Mouse (Mus musculus) kidney, adult 8-10 months (tissue): ENCODE measurements around the gene Pkd1l2.
A peak's percentile ranks its signal among the peaks of the same experiment; 100 is the strongest.

Experiments used
- DNase-seq, 2 experiments: peaks; one replicate each; pipeline ENCODE4 v3.0.0; 2022

The Pkd1l2 gene

GRCm38 (mm10) chr8:117082947-117083559, 804 bp upstream of the Pkd1l2 start:
- DNase-seq, result no peak

DNA sequence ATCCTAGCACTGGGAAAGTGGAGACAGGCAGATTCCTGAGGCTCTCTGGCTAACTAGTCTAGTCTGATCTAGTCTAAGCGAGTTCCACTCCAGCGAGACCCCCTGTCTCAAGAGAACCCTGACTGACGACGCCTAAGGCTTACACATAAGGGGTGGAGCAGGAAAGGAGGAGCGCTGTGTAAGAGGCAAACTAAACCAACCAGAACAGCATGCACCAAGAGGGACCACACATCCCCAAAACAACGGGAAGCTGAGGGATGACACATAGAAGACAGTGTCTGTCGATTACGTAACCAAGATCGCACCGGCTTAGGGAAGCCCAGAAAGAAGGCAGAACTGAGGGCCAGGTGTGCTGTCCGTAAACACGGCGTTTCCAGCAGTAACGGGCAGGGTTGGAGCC, 2.6 kb downstream of the Pkd1l2 start:
- no peak for DNase-seq

GRCm38 (mm10) chr8:117078367-117078926, 3.8 kb downstream of the Pkd1l2 start:
- no peak for DNase-seq

GRCm38 (mm10) chr8:117074350-117075182, 7.7 kb downstream of the Pkd1l2 start:
- DNase-seq, result no peak

GRCm38 (mm10) chr8:117069708-117070107, 12.5 kb downstream of the Pkd1l2 start:
- peak in 1 of 2 experiments; percentile 16 for DNase-seq

- no peak for DNase-seq
These were observed 14.0 kb downstream of the Pkd1l2 start for GRCm38 (mm10) chr8:117068294-117068693.

GRCm38 (mm10) chr8:117067396-117067795, 14.9 kb downstream of the Pkd1l2 start:
- DNase-seq, result no peak

GRCm38 (mm10) chr8:117066955-117067354, 15.3 kb downstream of the Pkd1l2 start:
- DNase-seq, result no peak

DNA sequence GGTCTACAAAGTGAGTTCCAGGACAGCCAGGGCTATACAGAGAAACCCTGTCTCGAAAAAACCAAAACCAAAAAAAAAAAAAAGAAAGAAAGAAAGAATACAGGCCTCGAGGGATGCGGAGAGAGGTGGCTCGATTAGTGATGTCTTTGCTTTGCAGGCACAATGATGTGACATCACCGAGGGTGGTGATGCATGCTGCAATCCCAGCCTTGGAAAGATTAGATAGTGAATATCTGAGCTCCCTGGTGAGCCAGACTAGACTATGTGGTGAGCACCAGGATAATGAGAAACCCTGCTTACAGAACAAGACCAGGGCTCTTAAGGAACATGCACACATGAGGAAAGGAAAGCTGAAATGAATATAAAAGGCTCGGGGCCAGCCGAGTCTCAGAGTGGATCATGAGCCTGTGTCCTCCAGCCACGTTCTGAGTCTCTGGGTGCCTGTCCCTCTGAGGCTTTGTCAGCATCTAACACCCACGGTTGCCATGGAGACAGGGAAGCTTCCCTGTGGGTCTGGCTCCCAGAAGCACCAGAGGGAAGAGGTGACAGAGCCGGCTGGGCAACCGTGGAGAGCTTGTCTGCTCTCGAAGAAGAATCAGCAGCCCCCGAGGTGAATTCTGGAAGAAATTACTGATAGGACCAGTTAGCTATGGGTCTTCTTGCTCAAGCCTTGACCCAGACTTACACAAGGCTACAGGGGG, 20.9 kb downstream of the Pkd1l2 start:
- no peak for DNase-seq

DNA sequence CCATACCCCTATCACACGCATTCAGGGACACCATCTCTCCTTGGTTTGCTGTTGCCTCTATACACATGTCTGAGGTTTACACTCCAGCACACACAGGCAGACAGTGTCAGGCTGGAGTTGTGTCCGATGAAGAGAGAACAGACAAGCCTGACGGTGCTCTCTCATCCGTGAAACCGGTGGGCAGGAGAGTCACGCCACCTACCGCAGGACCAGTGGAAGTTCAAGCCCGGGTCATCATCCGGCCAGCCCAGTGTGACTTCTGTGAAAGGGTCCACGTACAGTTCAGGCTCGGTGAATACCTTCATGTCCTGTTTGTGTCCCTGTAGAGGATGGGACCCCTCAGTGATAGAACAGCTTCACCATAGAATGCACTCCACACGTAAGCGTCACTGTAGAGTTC, 21.9 kb downstream of the Pkd1l2 start:
- DNase-seq, result peak in 1 of 2 experiments; percentile 10

DNA sequence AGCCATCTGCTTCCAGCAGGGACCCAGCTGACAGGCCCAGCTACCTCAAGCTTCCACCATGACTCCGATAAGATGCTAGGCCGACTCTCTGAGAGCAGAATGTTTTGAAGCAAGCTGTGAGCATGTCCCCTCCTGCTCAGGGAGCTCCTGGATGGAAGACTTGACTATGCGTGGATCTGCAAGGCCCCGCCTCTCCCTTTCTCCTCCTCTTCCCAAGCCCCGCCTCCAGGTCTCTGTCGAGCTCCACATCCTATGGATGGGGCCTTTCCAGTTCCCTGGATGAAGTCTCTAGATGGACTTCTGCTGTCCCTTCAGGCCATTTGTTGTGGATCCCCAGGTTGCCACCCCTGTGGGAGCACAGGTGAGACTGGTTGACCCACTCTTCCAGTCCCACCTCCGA, 23.2 kb downstream of the Pkd1l2 start:
- no peak for DNase-seq

DNA sequence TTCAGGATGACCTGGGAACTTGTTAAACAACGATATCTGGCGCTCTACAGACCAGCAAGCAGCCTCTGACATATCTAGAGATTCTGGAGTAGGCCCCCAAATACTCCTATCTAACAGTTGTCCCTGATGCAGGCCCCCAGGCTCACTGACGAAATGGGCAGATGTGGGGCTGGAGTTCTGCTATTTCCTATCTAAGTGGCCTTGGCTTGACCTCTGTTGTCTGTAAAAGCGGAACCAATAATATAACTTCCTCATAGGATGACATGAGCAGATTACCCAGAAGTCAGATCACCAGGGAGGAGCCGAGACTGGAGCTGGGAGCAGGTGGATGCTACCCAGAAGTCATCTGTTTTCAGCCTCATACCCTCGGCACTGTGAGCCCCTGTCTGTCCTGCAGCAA, 27.2 kb downstream of the Pkd1l2 start:
- DNase-seq, result no peak

- DNase-seq, result no peak
These were observed 28.1 kb downstream of the Pkd1l2 start for GRCm38 (mm10) chr8:117054146-117054545.

- DNase-seq, result peak in 1 of 2 experiments; percentile 39
These were observed 28.8 kb downstream of the Pkd1l2 start for GRCm38 (mm10) chr8:117053135-117054079.

DNA sequence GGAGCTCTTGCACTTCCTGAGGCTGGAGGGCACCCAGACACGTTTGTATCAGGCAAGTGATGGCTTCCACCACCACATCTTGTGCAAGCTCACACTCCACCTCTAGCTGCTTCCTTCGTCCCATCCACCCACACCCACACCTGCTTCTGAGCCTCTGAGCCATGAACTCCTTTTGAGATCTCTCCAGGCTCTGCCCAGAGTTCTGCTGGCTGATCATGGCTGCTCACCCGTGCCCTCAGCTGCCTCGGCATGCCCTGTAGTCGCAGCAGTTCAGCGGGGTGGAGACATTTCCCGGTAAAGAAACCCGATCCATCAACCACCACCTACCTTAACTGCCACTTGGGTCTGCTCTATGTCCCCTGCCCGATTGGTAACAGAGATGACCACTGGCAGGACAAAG, 30.9 kb downstream of the Pkd1l2 start:
- DNase-seq, result no peak

GRCm38 (mm10) chr8:117050763-117051162, 31.5 kb downstream of the Pkd1l2 start:
- no peak for DNase-seq

GRCm38 (mm10) chr8:117049444-117049843, 32.8 kb downstream of the Pkd1l2 start:
- DNase-seq, result no peak

GRCm38 (mm10) chr8:117043584-117043983, 38.7 kb downstream of the Pkd1l2 start:
- DNase-seq, result no peak

GRCm38 (mm10) chr8:117039843-117040242, 42.4 kb downstream of the Pkd1l2 start:
- DNase-seq, result no peak

- DNase-seq, result no peak
These were observed 44.8 kb downstream of the Pkd1l2 start for GRCm38 (mm10) chr8:117037374-117037935.

DNA sequence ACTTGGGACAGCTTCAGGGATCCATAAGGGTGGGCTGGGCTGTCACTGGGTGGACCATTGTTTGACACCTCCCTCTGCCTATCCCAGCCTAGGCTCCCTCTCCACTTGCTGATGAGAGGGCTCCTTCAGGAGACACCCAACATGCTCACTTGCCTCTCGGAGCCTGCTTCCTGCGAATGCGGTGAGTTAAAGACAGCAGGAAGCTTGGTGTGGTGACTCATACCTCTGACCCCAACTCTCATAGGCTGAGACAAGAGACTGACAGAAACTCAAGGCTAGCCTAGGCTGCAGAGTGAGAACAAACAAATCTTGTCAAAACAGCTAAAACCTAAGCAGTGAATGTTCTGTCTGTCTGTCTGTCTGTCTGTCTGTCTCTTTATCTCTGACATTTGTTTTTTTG, 48.9 kb downstream of the Pkd1l2 start:
- DNase-seq, result no peak

GRCm38 (mm10) chr8:117032609-117033008, 49.6 kb downstream of the Pkd1l2 start:
- no peak for DNase-seq
